Mouse (Mus musculus) myocyte (in vitro differentiated cells): ENCODE results near the gene Htr5b.

ENCODE experiments used
- CEBPB ChIP-seq: IDR thresholded peaks from 2 replicates; pipeline ENCODE4 v1.6.1; 2011; ENCODE audit warnings: mild to moderate bottlenecking, moderate library complexity; ENCODE audit not compliant: poor library complexity, insufficient read depth, severe bottlenecking
- E2F4 ChIP-seq: IDR thresholded peaks from one replicate; pipeline ENCODE4 v1.6.1; 2011; ENCODE audit warnings: mild to moderate bottlenecking, control low read depth, moderate library complexity; ENCODE audit not compliant: insufficient read depth
- MYOD1 ChIP-seq, 3 experiments: IDR thresholded peaks; one replicate each; pipeline ENCODE4 v1.6.1; 2011; ENCODE audit warnings: control low read depth in 2 of 3, low read depth in 2 of 3, mild to moderate bottlenecking in 2 of 3, moderate library complexity in 1 of 3; ENCODE audit not compliant: insufficient read length in 2 of 3, control insufficient read depth in 1 of 3
- POLR2A ChIP-seq: IDR thresholded peaks from one replicate; pipeline ENCODE4 v1.6.1; 2011; ENCODE audit warnings: low read depth, mild to moderate bottlenecking, control low read depth, moderate library complexity; ENCODE audit not compliant: insufficient read length
- POLR2AphosphoS2 ChIP-seq: IDR thresholded peaks from one replicate; pipeline ENCODE4 v1.6.1; 2011; ENCODE audit warnings: low read depth, control low read depth; ENCODE audit not compliant: insufficient read length
- USF1 ChIP-seq: IDR thresholded peaks from one replicate; pipeline ENCODE4 v1.6.1; 2011; ENCODE audit warnings: low read depth, mild to moderate bottlenecking, control low read depth, moderate library complexity

DNA sequence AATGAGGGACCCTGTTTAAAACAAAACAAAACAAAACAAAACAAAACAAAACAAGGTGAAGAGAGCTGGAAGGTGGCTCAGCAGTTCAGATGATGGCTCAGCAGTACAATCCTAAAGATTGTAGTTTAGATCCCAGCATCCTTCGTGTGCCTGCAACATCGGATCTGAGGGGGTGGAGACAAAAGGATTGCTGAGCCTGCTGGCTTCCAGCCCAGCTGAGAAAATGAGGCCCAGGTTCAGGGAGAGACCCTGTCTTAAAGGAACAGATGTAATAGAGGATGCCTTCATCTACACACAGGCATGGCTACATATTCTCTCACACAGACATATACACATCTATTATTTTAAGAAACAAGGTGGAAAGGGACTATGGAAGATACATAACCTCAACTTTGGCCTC, 17.1 kb downstream of the Htr5b start:
- TF ChIP-seq E2F4 (no peak), POLR2A (no peak), USF1 (no peak), CEBPB (no peak), MYOD1 (IDR thresholded peaks at IDR 0.05; ENCODE audit: control insufficient read depth in 1 of 3, insufficient read length in 2 of 3, low read depth in 2 of 3) (no peak), POLR2AphosphoS2 (no peak)
